Mouse (Mus musculus) E14TG2a.4 (cell line): ENCODE results near the gene Foxc1.

Experiments
- H3K27me3 ChIP-seq: 2 replicates; pipeline ENCODE4 v1.6.1; 2014; ENCODE audit warnings: low read length, control low read depth; ENCODE audit not compliant: insufficient read depth
- H3K36me3 ChIP-seq: 2 replicates; pipeline ENCODE4 v1.6.1; 2014; ENCODE audit warnings: low read length, control low read depth; ENCODE audit not compliant: insufficient read depth
- H3K4me1 ChIP-seq: replicated peaks from 2 replicates; pipeline ENCODE4 v1.6.1; 2014; ENCODE audit warnings: low read depth, low read length, control low read depth
- H3K4me3 ChIP-seq: replicated peaks from 2 replicates; pipeline ENCODE4 v1.5.1; 2014; ENCODE audit warnings: mild to moderate bottlenecking, low read length
- H3K9me3 ChIP-seq: 2 replicates; pipeline ENCODE4 v1.6.1; 2014; ENCODE audit warnings: low read length, control low read depth
- CTCF ChIP-seq: conservative IDR thresholded peaks from 2 replicates; pipeline ENCODE4 v1.5.1; 2014; ENCODE audit warnings: low read length
- NANOG ChIP-seq: IDR thresholded peaks from 2 replicates; pipeline ENCODE4 v1.6.1; 2014; ENCODE audit warnings: borderline replicate concordance, low read length, mixed read lengths
- POU5F1 ChIP-seq: IDR thresholded peaks from 2 replicates; pipeline ENCODE4 v1.6.1; 2014; ENCODE audit warnings: low read length, borderline replicate concordance

The Foxc1 gene

GRCm38 (mm10) chr13:31818337-31818736 lies 11.9 kb downstream of the Foxc1 start:
- TF ChIP-seq CTCF (no peak), NANOG (no peak), POU5F1 (no peak)
- no peaks in the 10 kb centered on the region for H3K36me3 ChIP-seq

DNA sequence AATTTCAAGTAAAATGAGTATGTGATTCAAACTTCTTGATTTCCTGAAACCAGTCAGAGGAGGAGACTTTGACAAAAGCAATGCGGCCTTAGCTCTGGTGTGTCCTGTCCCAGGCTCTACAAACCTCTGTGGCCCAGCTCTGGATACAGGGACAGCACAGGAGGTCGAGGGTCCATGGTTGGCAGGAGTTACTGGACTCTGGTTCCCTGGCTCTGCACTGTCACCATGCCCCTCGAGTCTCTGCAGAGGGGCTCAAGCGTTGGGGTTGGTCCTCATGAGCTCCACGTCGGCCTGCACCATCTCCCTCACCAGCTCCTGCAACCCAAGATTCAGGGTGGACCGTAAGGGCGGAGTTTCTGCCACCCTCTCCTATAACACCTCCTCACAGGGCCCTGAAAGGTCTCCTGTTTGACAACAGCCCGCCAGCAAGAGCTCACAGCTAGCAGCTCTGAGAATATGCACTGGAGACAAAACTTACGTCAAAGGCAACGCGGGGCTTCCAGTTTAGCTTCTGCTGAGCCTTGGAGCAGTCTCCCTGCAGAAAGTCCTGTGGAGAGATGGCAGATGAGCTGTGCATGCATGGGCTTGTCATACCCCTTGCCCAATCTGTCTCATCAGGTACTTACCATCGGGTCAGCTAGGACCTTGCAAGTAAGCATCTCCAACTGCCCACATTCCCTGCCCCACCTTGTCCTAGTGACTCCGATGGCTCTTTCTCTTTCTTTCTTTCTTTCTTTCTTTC lies 13.4 kb downstream of the Foxc1 start:
- Histone ChIP-seq H3K4me1 (peaks cover 14% of the 10 kb centered on the region), H3K4me3 (no peak overlapping the region), H3K36me3 (no peaks in the 10 kb centered on the region), H3K27me3 (peaks cover 55% of the 10 kb centered on the region), H3K9me3 (peaks cover 10% of the 10 kb centered on the region)
- TF ChIP-seq POU5F1 = no peak
- no peak for TF ChIP-seq NANOG
- TF ChIP-seq CTCF = no peak

More at GRCm38 (mm10) chr13:31818337-31818736, 11.9 kb downstream of the Foxc1 start:
- Histone ChIP-seq H3K9me3 (peaks cover 10% of the 10 kb centered on the region), H3K4me1 (peaks cover 14% of the 10 kb centered on the region), H3K4me3 (no peak overlapping the region), H3K27me3 (peaks cover 70% of the 10 kb centered on the region)

GRCm38 (mm10) chr13:31820587-31821017 lies 14.2 kb downstream of the Foxc1 start:
- Histone ChIP-seq H3K4me1 (peaks cover 14% of the 10 kb centered on the region), H3K4me3 (peak overlapping the region; percentile 57), H3K27me3 (peaks cover 53% of the 10 kb centered on the region), H3K36me3 (no peaks in the 10 kb centered on the region), H3K9me3 (peaks cover 10% of the 10 kb centered on the region)
- TF ChIP-seq CTCF (no peak), NANOG (no peak)

DNA sequence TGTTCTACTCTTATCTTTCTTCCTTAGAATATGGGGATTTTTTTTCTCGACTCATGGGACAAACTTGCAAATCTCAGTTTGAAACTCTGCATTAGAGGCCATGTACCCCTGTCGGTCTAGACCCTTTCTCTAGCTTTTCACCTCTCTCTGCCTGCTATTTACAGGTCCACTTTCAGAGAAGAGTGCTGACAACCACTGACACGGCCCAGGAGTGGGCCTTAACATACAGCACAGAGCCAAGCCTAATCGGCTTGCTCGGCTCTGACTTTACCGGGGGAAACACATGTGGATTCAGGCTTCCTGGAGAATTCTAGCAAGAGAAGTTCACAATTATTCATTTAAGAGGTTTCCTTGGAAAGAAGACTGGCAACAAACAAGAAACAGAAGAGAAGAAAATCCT lies 14.6 kb downstream of the Foxc1 start:
- Histone ChIP-seq H3K4me3 (0 out of 2 replicates have a peak overlapping the region, but pooled peaks have one; percentile 57), H3K9me3 (peaks cover 6% of the 10 kb centered on the region), H3K4me1 (peaks cover 14% of the 10 kb centered on the region), H3K36me3 (no peaks in the 10 kb centered on the region), H3K27me3 (peaks cover 49% of the 10 kb centered on the region)
- TF ChIP-seq POU5F1 (no peak), NANOG (no peak), CTCF (no peak)

- Histone ChIP-seq H3K9me3 (no peaks in the 10 kb centered on the region), H3K27me3 (peaks cover 31% of the 10 kb centered on the region), H3K4me1 (peaks cover 14% of the 10 kb centered on the region), H3K4me3 (no peak overlapping the region), H3K36me3 (no peaks in the 10 kb centered on the region)
- TF ChIP-seq CTCF = no peak
- no peak for TF ChIP-seq NANOG
- TF ChIP-seq POU5F1 = no peak
These were observed 16.9 kb downstream of the Foxc1 start for GRCm38 (mm10) chr13:31823316-31823715.

- H3K4me1 ChIP-seq = peaks cover 11% of the 10 kb centered on the region
These were observed 18.7 kb downstream of the Foxc1 start for GRCm38 (mm10) chr13:31825180-31825579.

GRCm38 (mm10) chr13:31827160-31827559 lies 20.7 kb downstream of the Foxc1 start:
- Histone ChIP-seq H3K4me1 (peaks cover 5% of the 10 kb centered on the region), H3K27me3 (peaks cover 5% of the 10 kb centered on the region; the same call in 1 of the 2 replicates), H3K36me3 (no peaks in the 10 kb centered on the region), H3K4me3 (no peak overlapping the region), H3K9me3 (no peaks in the 10 kb centered on the region)
- TF ChIP-seq NANOG = no peak
- no peak for TF ChIP-seq CTCF
- no peak for TF ChIP-seq POU5F1

More at GRCm38 (mm10) chr13:31825180-31825579, 18.7 kb downstream of the Foxc1 start:
- Histone ChIP-seq H3K27me3 (peaks cover 16% of the 10 kb centered on the region), H3K4me3 (no peak overlapping the region), H3K9me3 (no peaks in the 10 kb centered on the region), H3K36me3 (no peaks in the 10 kb centered on the region)
- TF ChIP-seq NANOG (no peak), CTCF (no peak), POU5F1 (no peak)

DNA sequence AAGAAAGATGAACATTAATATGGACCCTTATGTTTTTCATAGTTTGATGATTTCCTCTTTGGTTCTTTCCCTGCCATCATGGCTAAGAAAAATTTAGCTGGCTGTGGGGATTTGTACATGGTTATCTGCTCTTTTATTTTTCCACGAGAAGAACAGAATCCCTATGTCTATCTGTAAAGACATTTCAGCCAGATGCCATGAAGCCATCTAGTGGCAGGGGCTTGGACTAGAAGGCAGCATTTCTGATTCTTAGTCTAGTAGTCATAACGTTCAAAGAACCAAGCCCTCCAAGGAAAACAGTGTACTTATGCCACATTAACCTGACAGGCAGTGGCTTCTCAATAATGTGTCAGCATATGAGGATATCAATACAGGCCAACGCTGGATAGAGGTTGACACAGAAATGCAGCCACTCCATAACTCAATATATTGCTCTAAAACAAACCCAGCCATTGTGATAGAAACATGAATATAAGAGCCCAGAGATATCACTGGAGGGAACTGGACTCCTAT lies 21.4 kb downstream of the Foxc1 start:
- Histone ChIP-seq H3K9me3 (no peaks in the 10 kb centered on the region), H3K27me3 (peaks cover 5% of the 10 kb centered on the region; the same call in 1 of the 2 replicates), H3K4me1 (peaks cover under 1% of the 10 kb centered on the region), H3K4me3 (no peak overlapping the region), H3K36me3 (no peaks in the 10 kb centered on the region)
- no peak for TF ChIP-seq NANOG
- TF ChIP-seq POU5F1 = no peak
- no peak for TF ChIP-seq CTCF

- TF ChIP-seq CTCF (no peak), NANOG (no peak), POU5F1 (no peak)
- Histone ChIP-seq H3K27me3 (peaks cover 5% of the 10 kb centered on the region; the same call in 1 of the 2 replicates), H3K4me3 (no peak overlapping the region), H3K36me3 (no peaks in the 10 kb centered on the region), H3K9me3 (no peaks in the 10 kb centered on the region), H3K4me1 (no peaks in the 10 kb centered on the region)
These were observed 22.0 kb downstream of the Foxc1 start for GRCm38 (mm10) chr13:31828446-31828845.
